Comparison of ENCODE assay signal across 11 mouse cellular contexts in genomic region chr12:103103601-103104000, GRCm38 (mm10).
DNase-seq lines count a peak whose midpoint lies in the region; ATAC-seq lines count a peak whose summit lies in the region.
"Had no signal": no experiment of that assay in that cellular context is flagged by ENCODE, and none has a peak within 500 bp of the region (broad histone marks: within the 10 kb centered on the region; RNA-seq: fewer than 3 reads in every experiment).

No protein-coding gene starts in this region.

- WGBS in kidney, embryonic 16.5 days: 10% methylated on average over 5 of the region's 5 CpGs
- 16% methylated on average over 5 of the region's 5 CpGs for WGBS in liver, embryonic 11.5 days

- no peak overlapping the region for H3K4me3 ChIP-seq in kidney, embryonic 16.5 days (ENCODE audit: low read length)
- H3K4me3 ChIP-seq in liver, embryonic 11.5 days (ENCODE audit: low read depth, low read length): no peak overlapping the region
- H3K4me3 ChIP-seq: forebrain, embryonic 12.5 days; limb, embryonic 15.5 days; neural tube, embryonic 12.5 days had no signal

- no peak overlapping the region for H3K27ac ChIP-seq in kidney, embryonic 16.5 days (ENCODE audit: low read length)
- H3K27ac ChIP-seq in liver, embryonic 11.5 days (ENCODE audit: low read depth, low read length): no peak overlapping the region
- H3K27ac ChIP-seq: forebrain, embryonic 12.5 days; limb, embryonic 15.5 days; neural tube, embryonic 12.5 days had no signal

- H3K4me1 ChIP-seq in kidney, embryonic 16.5 days (ENCODE audit: insufficient read depth, low read length): peaks cover 4% of the 10 kb centered on the region; the same call in 1 of the 2 replicates
- H3K4me1 ChIP-seq in liver, embryonic 11.5 days (replicated peaks; ENCODE audit: control insufficient read depth, insufficient read depth, low read length): no peaks in the 10 kb centered on the region
- H3K4me1 ChIP-seq: limb, embryonic 15.5 days; neural tube, embryonic 12.5 days had no signal

- no peak overlapping the region for H3K9ac ChIP-seq in kidney, embryonic 16.5 days (replicated peaks; ENCODE audit: low read length)
- no peak overlapping the region for H3K9ac ChIP-seq in liver, embryonic 11.5 days (ENCODE audit: low read depth, low read length)
- H3K9ac ChIP-seq: forebrain, embryonic 12.5 days; limb, embryonic 15.5 days; neural tube, embryonic 12.5 days had no signal

- DNase-seq in kidney, adult 8-10 months: no peak
- DNase-seq in ZHBTc4 (ENCODE audit: low read depth, low spot score): peak; percentile 7
- DNase-seq in liver, embryonic 11.5 days (ENCODE audit: low spot score): no peak
- DNase-seq in cerebellum, adult 18-20 months: no peak
- no peak for DNase-seq in right cerebral cortex, postnatal 36 days (ENCODE audit: low spot score in 2 of 2)

- no peaks in the 10 kb centered on the region for H3K9me3 ChIP-seq in kidney, embryonic 16.5 days (ENCODE audit: low read length)
- no peaks in the 10 kb centered on the region for H3K9me3 ChIP-seq in liver, embryonic 11.5 days (ENCODE audit: control insufficient read depth, low read length)
- H3K9me3 ChIP-seq: forebrain, embryonic 12.5 days; limb, embryonic 15.5 days; neural tube, embryonic 12.5 days had no signal

- H3K36me3 ChIP-seq in kidney, embryonic 16.5 days (ENCODE audit: insufficient read depth, low read length): no peaks in the 10 kb centered on the region
- H3K36me3 ChIP-seq in liver, embryonic 11.5 days (ENCODE audit: control insufficient read depth, insufficient read depth, low read length): no peaks in the 10 kb centered on the region
- H3K36me3 ChIP-seq: limb, embryonic 15.5 days had no signal

- ATAC-seq in kidney, embryonic 16.5 days (ENCODE audit: low FRiP score, low TSS enrichment): no peak
- ATAC-seq in CD4-positive, CD25-positive, alpha-beta regulatory T cell, adult 4 months: peak; percentile 37
- no peak for ATAC-seq in liver, embryonic 11.5 days (replicated peaks; ENCODE audit: low FRiP score)
- ATAC-seq: hindbrain, embryonic 16.5 days had no signal

- H3K27me3 ChIP-seq in kidney, embryonic 16.5 days (ENCODE audit: insufficient read depth, low read length): no peaks in the 10 kb centered on the region
- H3K27me3 ChIP-seq in liver, embryonic 11.5 days (replicated peaks; ENCODE audit: control insufficient read depth, insufficient read depth, low read length): no peaks in the 10 kb centered on the region
- H3K27me3 ChIP-seq: forebrain, embryonic 12.5 days; limb, embryonic 15.5 days; neural tube, embryonic 12.5 days had no signal

- H3K4me2 ChIP-seq in kidney, embryonic 16.5 days (replicated peaks; ENCODE audit: low read depth, low read length): 0 out of 2 replicates have a peak overlapping the region, but pooled peaks have one; percentile 12
- peak overlapping the region; percentile 1; the same call in 1 of the 2 replicates for H3K4me2 ChIP-seq in liver, embryonic 11.5 days
- H3K4me2 ChIP-seq: forebrain, embryonic 12.5 days; limb, embryonic 15.5 days; neural tube, embryonic 12.5 days had no signal
